Mouse (Mus musculus): ENCODE measurements at regions not wholly inside any gene's neighbourhood (a gene's known extent, or its start where the extent isn't known, plus 50 kb on each side); places are given as distances from the start of the nearest gene placed in this dataset.

DNA sequence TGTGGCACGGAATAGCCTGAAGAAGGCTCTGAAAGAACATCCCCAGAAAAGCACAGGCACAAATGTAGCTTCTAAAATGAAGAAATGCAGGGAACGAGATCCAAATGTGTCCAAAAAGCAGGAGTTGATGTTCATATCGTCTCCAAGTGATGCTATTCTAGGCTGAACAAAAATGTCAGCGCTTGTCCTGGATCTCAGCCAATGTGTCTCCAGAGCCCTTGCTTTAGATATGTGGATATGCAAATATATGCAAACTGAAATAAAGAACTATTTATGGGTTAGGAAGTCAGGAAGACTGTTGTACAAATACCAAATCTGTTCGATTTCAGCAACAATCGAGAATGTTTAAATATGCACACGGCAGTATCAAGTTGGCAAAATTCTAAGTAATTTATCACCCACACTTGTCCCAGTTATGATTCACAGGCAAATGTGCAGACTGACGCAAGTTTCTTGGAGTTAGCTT lies 320.4 kb downstream of the Synb start:
- TF ChIP-seq HCFC1 (IDR thresholded peaks at IDR 0.05; ENCODE audit: low read depth, low read length) (no peak), ZNF384 (IDR thresholded peaks at IDR 0.05; ENCODE audit: low read depth, low read length) (no peak), MAZ (IDR thresholded peaks at IDR 0.05; ENCODE audit: low read depth, low read length) (no peak), POLR2A (IDR thresholded peaks at IDR 0.05; ENCODE audit: control insufficient read depth in 1 of 2, insufficient read depth in 1 of 2, low read depth in 1 of 2, low read length in 2 of 2, poor library complexity in 1 of 2) (no peak), RAD21 (IDR thresholded peaks at IDR 0.05; ENCODE audit: low read depth, low read length) (no peak), POLR2AphosphoS5 (IDR thresholded peaks at IDR 0.05; ENCODE audit: borderline replicate concordance, low read depth, low read length) (no peak), CTCF (IDR thresholded peaks at IDR 0.05 in 2 of 3, conservative IDR thresholded peaks at IDR 0.05 in 1 of 3; ENCODE audit: control insufficient read depth in 1 of 3, insufficient read depth in 1 of 3, low read depth in 2 of 3, low read length in 3 of 3, poor library complexity in 1 of 3, severe bottlenecking in 1 of 3) (no peak), JUND (IDR thresholded peaks at IDR 0.05; ENCODE audit: low read depth, low read length) (no peak), EP300 (IDR thresholded peaks at IDR 0.05; ENCODE audit: low read depth in 1 of 2, low read length in 2 of 2) (no peak), CHD2 (IDR thresholded peaks at IDR 0.05; ENCODE audit: low read length) (no peak), NELFE (IDR thresholded peaks at IDR 0.05; ENCODE audit: low read depth, low read length) (no peak), MXI1 (IDR thresholded peaks at IDR 0.05; ENCODE audit: low read depth, low read length) (no peak), E2F4 (IDR thresholded peaks at IDR 0.05; ENCODE audit: borderline replicate concordance, low read depth, low read length) (no peak)

All from MEL (cell line).